Mouse (Mus musculus): ENCODE measurements around the gene Xrcc4.

DNA sequence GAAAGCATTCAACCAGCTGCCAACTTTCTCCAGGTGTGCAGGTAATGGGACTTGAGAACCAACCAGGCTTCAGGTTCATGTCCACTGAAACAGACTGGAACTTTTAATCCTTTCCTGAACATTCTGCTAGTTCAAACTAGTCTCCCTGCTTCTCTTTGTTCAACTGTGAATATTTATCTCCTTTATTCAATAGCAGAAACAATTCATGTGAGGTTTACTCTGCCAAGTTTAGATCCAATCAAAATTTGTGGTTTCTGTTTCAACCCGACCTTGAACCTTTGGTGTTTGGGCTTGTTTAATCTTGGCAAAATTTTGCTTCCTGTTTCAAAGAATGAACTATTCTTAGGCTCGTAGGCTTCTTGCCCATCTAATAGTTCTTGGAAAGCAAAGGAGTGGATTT, 306.5 kb downstream of the Xrcc4 start:
- TF ChIP-seq CTCF (IDR thresholded peaks at IDR 0.05; ENCODE audit: low read depth, low read length) = no peak
- no peak for TF ChIP-seq GATA1 (IDR thresholded peaks at IDR 0.05; ENCODE audit: borderline replicate concordance, low read length)
- no peak for TF ChIP-seq TAL1 (conservative IDR thresholded peaks at IDR 0.05; ENCODE audit: low read depth, low read length)
- TF ChIP-seq POLR2AphosphoS5 (IDR thresholded peaks at IDR 0.05; ENCODE audit: insufficient replicate concordance, low read depth, low read length) = no peak
- TF ChIP-seq GATA2 (IDR thresholded peaks at IDR 0.05; ENCODE audit: borderline replicate concordance, low read depth, low read length) = no peak

All from G1E (cell line).